Mouse (Mus musculus): ENCODE measurements at regions not wholly inside any gene's neighbourhood (a gene's known extent, or its start where the extent isn't known, plus 50 kb on each side); places are given as distances from the start of the nearest gene placed in this dataset.

GRCm38 (mm10) chr14:72760123-72760522 is 50.3 kb upstream of the Fndc3a start:
- H3K27ac ChIP-seq (ENCODE audit: insufficient read depth, low read depth, low read length), result no peak overlapping the region
- no peak for TF ChIP-seq CTCF (IDR thresholded peaks at IDR 0.05; ENCODE audit: low read depth, low read length)
- TF ChIP-seq POLR2A (IDR thresholded peaks at IDR 0.05; ENCODE audit: borderline replicate concordance, low read depth, low read length), result no peak
- H3K4me3 ChIP-seq (ENCODE audit: insufficient read depth, low read length), result no peak overlapping the region
- H3K4me1 ChIP-seq (ENCODE audit: control insufficient read depth, insufficient read depth, low read length), result 0 out of 2 replicates have a peak, but pooled peaks cover 2% of the 10 kb centered on the region

All from bone marrow macrophage, adult 2 months (primary cell).